Mouse (Mus musculus): Measurements from ENCODE around the gene Actn1. TPM values are rescaled to one million over a fixed set of nuclear protein-coding genes. Genes with fewer than 3 reads are reported as not detected.
A peak's percentile ranks its signal among the peaks of the same experiment; 100 is the strongest.

The Actn1 gene
- total and polyA plus RNA-seq, 3 experiments: 13.9 to 49.3 (median 31.0) TPM

DNA sequence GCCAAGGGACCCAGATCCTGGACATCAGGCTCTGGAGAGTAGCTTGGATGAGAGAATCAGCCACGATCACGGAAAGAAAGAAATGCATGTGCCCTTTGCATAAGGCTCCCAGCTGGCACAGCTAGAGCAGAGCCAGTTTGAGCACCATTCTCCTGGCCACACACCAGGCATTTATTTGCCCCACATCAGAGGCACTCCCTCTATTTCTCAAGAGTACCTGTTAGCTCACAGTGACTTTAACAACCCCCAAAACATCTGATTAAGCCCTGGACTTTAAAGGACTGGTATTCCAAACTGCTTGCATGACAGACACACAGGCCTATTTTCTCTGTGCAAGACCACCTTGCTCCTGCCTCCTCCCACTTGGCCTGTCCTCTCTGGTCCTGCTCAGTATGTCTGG lies 78.3 kb downstream of the Actn1 start:
- DNase-seq: no peak

DNA sequence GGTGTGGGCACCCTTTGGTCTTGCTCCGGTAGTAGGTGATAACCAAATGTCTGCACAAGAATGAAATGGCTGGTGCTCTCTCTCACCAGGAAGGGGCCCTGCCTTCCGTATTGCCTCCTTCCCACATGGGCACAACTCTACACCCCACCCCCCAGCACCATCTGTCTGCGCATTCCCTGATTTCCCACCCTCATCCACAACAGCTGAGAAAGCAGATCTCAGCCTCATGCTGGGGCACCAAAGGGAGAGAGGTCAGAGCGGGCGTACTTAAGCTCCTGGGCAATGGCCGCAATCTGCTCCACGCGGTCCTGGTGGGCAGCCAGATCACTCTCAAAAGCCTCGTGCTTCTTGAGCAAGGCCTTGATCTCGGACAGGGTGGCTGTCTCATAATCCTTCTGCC lies 82.1 kb downstream of the Actn1 start:
- no peak for DNase-seq

DNA sequence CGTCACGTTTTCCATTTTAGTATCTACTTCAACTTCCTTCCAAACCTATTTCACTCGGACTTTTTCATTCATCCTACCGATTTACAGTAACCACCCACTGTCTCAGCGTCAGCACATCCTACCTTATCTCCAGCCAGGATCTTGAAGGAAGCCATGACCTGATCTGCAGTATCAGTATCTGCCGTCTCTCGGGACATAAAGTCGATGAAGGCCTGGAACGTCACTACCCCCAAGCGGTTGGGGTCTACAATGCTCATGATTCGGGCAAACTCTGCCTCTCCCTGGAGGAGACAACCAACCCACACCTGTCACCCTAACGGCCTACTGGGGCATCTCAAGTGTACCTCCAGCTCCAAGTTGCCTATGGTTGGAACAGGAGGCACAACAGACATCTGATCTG lies 91.4 kb downstream of the Actn1 start:
- no peak for DNase-seq

DNA sequence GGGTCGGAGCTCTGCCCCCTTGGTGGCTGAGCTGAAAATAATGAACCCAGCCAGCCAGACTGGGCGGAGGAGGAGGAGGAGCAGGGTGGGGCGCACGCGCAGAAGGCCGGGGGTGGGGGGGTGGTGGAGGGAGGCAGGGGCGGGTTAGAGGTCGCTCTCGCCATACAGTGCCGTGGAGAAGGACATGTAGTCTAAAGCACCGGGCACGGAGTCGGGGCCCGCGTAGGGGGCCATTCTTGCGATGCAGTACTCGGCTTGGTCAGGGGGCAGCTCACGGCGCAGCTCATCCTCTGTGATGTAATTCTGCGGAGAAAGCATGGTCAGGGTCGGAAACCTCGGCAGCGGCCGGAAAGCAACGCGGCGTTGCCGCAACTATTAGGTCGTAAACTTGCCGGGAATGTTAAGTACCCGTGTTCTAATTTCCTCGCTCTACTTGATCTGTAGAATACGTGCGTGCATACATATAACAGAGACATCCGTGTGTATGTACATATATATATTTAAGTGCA lies 91.9 kb downstream of the Actn1 start:
- peak; percentile 91 for DNase-seq

DNA sequence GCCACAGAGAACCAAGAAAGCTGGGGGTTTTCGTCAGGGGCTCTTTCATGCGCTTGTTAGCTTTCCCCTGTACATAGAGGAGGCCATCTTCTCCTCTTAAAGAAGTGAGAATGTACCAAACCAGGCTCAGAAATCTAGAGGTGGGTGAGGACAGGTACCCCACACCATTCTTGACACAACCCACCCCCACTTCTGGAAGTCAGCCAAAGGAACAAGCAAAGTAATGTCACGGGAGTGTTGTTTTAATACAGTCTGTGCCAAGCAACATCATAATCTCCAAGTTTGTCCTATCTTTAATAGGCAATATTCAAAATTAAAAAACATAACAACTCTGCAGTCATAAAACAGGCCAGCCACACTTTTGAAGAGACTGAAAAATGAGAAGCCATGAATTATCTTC lies 92.8 kb downstream of the Actn1 start:
- no peak for DNase-seq

DNA sequence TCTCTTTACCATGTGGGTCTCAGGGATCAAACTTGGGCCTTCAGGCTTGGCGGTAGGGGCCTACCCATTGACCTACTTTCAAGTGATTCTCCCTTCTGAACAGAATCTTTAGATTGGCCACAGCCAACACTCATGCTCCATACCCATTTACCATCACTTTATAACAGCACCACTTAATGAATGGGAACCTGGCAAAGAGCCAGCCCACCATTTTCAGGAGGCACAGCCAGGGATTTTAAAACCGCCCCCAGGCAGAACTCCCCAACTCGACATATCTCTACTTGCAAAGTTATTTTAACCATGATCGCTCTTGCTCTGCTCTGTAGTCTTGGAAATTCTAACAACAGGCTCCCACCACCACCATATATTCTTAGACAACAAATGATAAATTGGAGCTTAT lies 93.5 kb downstream of the Actn1 start:
- no peak for DNase-seq

DNA sequence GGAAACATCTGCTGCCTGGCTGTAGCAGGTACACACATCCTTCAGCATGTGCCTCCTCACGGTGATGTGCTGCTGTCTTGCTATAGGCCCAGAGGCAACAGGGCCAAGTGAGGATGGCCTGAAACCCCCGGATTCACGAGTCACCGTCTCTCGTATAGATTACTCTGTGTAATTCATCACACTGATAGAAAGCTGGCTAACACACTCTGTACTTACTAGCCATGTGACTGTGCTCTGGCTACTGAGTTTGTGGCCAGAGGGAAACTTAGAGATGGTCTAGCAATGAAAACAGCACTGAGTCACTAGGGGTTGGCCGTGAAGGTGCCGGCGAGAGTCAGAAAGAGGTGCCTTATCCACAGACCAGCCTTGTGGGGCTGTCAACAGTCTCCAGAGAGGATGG lies 95.6 kb downstream of the Actn1 start:
- DNase-seq: no peak

DNA sequence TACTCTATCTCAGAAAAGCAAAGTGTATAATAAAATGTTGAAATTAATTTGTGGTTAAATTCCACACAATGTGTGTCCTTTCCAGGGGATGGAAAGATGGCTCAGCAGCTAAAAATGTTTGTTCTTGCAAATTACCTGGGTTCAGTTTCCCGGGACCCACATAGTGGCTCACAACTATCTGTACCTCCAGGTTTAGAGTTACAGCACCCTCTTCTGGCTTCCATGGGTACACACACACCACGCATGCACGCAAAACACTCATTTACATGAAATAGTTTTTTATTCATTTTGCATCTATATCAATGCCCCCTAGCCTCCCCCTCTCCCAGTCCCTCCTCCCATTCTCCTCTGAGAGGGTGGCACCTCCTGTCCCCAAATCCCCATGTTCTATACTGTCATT lies 97.7 kb downstream of the Actn1 start:
- no peak for DNase-seq

DNA sequence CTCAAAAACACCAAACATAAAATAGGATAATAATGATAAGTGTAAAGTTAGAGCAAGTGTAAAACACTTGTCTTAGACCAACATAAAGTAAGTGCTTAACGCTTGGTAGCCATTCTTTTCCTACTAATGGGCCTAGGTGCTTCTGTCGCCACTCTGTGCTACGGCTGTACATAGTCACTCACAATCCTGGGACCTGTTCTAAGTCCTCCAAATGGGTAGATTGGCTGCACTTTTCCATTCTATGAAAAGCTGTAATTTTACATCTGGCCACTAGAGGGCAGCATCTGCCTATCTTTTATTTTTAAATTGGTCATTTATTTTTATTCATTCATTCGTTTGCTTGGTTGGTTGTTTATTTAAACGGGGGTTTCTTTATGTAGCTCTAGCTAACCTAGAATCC lies 102.5 kb downstream of the Actn1 start:
- no peak for DNase-seq

DNA sequence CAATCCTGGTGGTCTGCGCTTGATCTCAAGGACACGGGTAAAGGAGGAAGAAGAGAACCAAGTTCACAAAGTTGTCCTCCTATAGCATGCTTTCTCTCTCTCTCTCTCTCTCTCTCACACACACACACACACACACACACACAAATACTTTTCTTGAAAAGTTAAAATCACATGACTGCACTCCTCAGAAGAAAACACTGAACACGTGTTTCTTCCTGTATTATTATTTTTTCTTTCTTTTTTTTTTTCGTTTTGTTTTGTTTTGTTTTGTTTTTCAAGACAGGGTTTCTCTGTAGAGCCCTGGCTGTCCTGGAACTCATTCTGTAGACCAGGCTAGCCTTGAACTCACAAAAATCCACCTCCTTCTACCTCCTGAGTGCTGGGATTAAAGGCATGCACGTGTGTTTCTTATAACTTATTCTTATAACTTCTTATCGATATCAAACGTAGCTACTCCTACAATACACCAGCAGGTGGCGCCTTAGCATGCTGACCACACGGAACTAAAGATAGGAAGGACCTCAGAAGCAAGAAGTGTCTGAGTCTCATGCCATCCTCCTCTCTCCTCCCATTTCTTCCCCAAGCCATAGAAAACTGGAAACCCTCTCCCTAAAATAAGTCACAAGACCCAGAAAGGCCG lies 106.4 kb downstream of the Actn1 start:
- peak; percentile 33 for DNase-seq

DNA sequence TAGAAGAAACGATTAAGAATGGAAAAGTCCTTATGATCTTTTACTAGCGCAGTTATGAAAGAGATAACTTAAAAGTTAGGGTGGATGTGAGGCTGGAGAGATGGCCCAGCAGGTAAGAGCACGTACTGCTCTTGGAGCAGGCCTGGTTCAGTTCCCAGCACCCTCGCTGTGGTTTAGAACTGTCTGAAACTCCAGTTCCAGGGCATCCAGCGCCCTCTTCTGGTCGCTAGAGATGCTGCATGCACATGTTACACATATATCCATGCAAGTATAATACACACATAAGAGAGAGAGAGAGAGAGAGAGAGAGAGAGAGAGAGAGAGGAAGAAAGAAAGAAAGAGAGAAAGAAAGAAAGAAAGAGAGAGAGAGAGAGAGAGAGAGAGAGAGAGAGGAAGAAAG lies 107.1 kb downstream of the Actn1 start:
- no peak for DNase-seq

DNA sequence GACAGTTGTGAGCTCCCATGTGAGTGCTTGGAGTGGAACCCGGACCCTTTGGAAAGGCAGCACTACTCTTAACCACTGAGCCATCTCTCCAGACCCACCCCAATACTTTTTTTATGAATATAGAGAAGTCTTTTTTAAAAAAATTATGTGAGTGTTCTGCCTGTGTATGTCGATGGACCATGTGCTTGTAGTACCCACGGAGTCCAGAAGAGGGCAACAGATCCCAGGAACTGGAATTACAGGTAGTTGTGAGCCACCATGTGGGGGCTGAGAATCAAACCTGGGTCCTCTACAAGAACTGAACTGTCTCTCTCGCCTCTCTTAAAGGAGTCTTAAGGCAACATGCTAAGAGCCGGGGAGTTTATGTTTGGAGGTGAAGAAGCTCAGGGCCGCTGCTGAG lies 108.3 kb downstream of the Actn1 start:
- no peak for DNase-seq

DNA sequence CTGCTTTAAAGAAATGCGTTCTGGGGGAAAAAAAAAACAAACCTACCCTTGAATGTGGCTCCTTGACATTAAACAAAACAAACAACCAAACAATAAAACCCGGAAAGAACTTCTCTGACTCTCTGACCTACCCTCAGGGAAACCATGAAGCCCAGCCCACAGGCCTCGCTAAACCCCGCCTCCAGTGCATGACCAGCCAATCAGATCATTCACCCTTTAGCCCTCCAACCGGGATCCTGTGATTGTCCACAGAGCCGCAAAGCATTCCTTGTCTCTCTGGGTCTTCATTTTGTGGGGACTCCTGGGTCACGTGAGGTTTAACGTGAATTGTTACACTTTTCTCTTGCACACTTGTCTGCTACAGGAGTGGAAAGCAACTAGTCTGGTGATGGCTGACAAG lies 109.5 kb downstream of the Actn1 start:
- peak; percentile 60 for DNase-seq

DNA sequence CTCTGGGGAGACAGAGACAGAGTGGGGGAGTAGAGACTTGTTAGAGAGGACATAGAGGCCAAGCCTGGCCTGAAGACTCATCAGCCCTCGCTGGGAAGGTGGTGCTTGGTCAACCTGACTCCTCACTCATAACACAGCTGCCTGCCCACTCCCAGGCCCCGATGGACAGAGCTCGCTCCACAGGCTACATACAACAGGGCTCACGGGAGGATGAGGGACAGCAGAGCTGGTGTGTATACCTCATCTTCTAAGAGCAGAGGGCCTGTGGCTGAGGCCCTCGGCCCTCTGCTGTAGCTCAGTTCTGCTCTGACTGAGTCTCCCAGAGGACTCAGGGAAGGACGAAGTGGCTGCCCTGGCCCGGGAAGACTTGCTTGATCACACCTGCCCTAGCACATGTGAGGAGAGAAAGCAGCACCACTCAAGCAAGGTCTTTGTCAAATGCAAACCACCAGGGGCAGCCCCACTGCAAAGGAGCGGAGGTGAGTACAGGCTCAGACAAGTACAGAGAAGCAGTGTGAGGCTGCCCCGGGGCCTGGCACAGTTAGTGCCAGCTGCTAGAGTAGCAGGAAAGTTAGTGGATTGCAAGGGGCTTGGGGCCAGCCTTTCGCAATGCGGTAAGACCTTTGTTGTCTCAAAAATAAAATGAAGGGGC lies 112.5 kb downstream of the Actn1 start:
- DNase-seq: no peak

DNA sequence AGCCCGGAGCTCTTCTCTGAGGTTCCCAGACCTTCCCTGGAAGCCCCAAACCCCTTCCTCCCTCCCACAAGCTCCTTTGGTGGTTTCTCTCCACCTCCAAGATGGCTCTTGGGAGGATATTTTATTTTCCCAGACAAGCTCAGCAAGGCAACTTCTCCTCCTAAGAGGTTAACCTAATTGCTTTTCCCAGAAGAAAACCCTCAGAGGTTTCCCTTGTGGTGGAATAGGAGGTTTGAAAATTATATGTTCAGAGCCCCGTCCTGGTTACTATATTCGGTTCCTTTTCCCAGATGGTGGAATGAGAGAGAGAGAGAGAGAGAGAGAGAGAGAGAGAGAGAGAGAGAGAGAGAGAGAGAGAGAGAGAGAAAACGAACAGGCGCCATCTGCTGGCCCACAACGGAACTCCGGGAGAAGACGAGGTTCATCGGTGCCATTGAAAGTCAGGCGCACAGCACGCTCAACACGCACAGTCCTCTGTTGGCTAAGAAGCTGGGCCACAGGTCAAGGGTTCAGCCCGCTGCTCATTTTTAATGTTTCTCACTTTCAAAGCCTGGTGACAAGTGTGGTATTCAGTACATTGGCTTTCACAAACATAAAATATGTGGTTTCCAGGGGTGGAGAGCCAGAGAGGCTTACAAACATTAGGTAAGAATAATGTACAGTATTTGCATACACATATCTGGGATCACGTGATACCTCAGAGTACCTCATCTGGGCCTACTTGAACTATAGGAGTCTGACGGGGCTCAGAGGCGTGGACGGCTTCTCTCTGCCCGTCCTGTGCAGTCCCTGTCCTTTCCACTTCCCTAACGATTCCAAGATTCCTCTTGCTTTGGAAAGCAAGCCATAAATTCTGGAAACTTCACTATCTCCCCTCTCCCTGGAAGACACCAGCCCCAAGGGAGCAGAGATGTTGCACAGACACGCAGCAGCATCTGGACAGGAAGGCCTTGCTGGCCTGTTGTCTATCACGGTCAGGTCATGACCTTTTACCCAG lies 113.6 kb downstream of the Actn1 start:
- peak; percentile 68 for DNase-seq

DNA sequence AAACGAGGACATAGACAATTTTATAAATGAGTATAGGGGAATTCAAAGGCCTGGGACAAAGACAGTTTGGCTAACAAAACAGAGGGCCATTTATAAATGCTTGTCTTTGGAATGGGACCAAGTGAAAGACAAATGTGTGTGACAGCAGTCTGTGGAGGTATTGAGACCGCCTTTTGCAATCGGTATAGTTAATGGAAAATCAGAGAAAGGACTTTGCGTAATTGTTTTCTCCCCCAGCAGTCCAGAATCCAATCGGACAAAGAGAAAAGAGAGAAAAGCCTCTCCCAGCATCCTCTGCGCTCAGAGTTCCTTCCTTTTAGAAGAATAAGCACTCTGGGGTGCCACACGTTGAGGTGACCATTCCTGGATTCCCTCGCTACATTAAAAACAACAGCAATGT lies 114.8 kb downstream of the Actn1 start:
- DNase-seq: no peak

DNA sequence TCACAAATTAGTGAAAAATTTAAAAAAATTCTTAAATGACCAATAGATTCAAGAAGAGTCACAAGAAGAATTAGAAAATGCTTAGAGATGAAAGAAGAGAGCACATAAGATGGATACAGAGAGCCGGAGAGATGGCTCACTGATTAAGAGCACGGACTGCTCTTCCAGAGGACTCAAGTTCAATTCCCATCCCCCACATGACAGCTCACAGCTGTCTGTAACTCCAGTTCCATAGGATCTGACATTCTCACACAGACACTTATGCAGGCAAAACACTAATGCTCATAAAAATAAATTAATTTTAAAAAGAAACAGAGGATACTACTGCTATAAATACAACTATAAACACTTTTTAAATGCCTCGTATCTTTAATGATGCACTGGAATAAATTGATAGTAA lies 115.3 kb downstream of the Actn1 start:
- no peak for DNase-seq

DNA sequence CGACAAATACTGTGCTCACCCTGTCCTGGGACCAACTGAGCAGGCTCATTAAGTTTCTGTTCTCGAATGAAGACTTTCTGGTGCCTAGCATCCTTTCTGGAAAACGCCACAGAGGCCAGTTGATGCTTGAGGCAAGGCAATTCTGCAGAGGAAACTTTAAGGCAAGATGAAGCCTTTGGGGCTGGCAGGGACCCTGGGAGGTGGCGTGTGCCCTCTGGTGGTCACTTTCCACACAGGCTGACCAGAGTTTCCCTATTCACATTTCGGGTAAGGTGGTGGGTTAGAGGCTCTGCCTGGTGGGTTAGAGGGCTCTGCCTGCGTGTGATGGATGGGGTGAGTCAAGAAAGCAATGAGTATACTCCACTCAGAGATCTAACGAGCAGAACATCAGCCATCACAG lies 118.7 kb downstream of the Actn1 start:
- peak; percentile 45 for DNase-seq

DNA sequence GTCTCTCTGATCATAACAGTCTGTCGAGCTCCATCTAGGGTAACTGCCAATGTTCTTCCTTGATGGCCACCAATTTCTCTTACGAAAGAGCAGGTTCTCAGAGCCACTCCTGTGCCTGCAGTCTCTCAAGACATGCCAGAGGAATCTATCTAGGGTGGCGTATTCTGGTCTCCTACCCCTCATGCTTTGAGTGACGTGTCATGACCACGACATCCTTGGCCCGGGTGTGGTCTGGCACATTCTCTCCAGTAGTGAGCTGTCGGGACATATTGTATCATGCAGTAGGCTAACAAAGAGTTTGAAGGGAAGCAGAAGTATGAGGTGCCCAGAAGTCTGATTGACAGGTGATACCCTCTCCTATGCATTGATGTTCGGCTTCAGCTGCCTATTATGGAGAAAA lies 119.2 kb downstream of the Actn1 start:
- DNase-seq: no peak

DNA sequence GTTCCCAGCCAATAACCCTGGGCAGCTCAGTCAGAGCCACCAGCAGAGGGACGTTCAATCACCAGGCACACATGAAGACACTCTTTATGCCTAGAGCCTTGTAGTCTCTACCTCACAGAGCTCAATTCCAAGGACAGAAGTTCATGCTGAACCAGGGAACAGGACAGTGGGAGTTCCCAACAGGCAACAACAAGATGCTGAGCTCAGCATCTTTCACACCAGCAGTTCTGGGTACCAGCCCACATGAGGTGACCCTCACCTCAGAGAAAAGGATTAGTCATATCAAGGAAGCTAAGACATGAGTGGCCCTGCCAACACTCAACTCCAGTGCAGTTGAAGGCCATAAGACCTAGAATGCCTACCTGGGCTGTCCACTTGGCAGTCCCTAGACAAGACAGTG lies 122.4 kb downstream of the Actn1 start:
- no peak for DNase-seq

DNA sequence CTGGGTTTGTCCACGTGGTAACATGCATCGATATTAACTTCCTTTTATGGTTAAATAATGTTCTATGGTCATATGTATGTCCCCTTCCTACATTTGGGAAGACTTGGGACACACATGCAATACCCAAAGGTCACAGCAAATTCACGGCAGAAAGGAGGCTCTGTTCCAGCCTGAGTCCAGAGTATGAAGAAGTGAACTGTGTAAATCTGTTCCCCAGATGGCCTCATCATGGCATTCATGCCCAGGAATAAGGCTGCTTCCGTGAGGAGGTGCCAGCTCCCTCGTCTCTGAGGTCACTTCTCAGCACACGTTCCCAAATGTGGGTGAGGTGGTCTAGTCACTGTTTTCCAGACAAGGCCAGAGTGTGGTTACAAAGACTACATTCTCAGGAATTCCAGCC lies 122.9 kb downstream of the Actn1 start:
- no peak for DNase-seq

DNA sequence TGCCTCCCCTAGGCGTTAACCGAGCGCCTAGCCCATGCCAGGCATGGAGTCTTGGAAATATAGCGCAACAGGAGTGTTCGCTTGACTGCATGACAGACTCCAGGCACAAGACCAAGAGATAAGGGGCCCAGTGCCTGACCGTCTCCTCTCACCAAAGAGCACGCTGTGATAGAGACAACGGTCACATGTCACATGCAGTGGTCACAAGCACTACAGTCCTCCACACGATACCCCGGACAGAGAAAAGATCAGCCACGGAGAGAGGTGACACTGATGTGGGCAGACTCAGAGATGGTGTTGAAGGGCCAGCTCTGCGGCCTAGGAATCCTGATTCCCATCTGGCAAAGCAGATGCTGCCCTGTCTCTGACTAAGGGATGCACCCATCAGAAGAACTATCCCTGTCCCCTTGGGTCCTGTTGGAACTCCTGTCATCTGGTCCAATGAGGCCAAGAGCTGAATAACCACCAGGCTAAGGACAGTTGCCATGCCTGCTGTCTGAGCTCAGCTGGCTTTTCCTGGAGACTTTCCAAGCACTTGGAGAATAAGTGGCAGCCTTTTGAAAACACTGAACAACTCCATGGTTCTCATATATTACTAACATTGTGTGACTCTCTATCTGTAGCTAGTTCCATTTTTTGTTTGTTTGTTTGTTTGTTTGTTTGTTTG lies 123.8 kb downstream of the Actn1 start:
- no peak for DNase-seq

All from adrenal gland, adult 2 months (tissue).